Mouse (Mus musculus): ENCODE data around the gene Fam71e1.

The Fam71e1 gene

GRCm38 (mm10) chr7:44495992-44496770 lies at the start of gene Fam71e1, which contains the start of gene Emc10:
Gene Fam71e1 (plus strand): TSS chr7:44496581.
Gene Emc10 (minus strand): TSS chr7:44496529.
- DNase-seq (ENCODE audit: low read depth, low spot score), result peak; percentile 97

DNA sequence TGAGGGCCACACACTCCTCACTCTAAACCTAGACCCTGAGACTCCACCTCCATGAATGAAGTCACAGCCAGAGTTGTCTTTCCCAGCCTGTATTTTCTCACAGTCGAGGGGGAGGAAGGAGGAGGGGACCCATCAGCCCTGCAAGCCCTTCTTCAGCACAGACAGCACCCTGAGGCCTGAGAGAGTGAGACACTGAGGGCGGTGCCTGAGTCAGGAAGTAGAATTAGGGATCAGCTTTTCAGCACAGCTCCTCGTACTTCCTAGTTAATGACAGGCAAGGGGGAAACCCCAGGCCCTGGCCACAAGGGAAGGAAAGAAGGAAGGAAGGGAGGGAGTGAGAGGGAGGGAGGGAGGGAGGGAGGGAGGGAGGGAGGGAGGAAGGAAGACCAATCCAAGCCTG lies 43.1 kb upstream of the Fam71e1 start:
- DNase-seq (ENCODE audit: low read depth, low spot score), result peak; percentile 35

DNA sequence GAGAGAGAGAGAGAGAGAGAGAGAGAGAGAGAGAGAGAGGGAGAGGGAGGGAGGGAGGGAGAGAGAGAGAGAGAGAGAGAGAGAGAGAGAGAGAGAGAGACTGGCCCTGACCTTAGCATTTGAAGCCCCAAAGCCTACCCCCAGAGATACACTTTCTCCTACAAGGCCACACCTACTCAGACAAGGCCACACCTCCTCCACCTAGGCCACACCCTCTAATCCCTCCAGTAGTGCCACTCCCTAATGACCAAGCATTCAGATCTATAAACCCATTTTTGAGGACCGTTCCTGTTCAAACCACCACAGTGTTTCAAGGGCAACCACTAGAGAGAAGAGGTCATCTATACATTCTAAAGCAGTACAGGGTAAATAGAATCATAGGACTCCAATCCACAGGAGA lies 40.1 kb upstream of the Fam71e1 start:
- no peak for DNase-seq (ENCODE audit: low read depth, low spot score)

DNA sequence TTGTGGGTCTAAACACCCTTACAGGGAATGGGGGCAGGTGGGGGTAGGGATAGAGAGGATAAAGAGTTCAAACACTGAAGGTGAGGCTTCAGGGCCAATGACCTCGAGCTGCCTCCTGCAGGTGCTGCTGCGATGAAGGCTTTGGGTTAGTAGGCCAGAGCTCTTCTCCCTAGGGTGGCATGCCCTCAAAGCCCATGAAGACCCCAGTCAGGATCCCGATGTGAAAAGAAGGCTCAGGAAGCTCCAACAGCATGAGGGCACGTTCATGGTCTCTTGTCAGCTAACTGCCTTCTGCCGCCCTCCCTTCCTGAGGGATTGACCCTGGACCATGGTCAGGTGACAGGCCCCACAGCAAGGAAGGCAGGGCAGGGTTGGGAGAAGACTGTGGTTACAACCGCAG lies 36.3 kb upstream of the Fam71e1 start:
- DNase-seq (ENCODE audit: low read depth, low spot score), result no peak

DNA sequence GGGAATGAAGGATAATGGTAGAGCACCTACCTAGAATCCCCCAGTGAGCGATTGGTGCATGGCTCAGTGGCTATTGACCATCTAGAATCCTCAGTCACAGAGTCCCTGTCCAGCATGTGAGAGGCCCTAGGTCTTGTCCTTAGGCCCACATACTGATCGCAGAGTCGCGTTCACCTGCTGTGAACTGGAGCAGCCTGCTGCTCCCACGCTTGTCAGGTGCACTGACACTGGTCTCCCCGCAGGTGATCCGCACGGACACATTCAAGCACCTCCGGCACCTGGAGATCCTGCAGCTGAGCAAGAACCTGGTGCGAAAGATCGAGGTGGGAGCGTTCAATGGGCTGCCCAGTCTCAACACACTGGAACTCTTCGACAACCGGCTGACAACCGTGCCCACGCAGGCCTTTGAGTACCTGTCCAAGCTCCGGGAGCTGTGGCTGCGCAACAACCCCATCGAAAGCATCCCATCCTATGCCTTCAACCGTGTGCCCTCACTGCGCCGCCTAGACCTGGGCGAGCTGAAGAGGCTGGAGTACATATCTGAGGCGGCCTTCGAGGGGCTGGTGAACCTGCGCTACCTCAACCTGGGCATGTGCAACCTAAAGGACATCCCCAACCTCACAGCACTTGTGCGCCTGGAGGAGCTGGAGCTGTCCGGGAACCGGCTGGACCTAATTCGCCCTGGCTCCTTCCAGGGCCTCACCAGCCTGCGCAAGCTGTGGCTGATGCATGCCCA lies 35.4 kb upstream of the Fam71e1 start:
- no peak for DNase-seq (ENCODE audit: low read depth, low spot score)

- DNase-seq (ENCODE audit: low read depth, low spot score), result no peak
Measured at GRCm38 (mm10) chr7:44461503-44462217, 34.7 kb upstream of the Fam71e1 start.

DNA sequence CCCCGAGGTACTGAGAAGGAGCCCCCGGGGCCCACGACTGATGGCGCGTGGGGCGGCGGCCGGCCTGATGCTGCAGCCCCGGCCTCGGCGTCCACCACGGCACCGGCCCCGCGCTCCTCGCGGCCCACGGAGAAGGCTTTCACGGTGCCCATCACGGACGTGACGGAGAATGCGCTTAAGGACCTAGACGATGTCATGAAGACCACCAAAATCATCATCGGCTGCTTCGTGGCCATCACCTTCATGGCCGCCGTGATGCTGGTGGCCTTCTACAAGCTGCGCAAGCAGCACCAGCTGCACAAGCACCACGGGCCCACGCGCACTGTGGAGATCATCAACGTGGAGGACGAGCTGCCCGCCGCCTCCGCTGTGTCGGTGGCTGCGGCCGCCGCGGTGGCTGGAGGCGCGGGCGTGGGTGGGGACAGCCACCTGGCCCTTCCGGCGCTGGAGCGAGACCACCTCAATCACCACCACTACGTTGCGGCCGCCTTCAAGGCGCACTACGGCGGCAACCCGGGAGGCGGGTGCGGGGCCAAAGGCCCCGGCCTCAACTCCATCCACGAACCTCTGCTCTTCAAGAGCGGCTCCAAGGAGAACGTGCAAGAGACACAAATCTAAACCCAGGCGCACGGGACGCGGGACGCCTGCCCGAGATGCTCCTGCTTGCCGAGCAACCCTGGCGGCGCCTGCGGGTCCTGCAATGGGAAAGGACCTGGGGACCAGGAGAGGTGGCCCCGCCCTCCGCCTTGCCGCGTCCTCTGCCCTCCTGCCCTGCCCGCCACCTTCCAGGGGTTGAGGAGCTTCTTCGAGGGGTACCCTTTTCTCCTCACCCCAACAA lies 33.9 kb upstream of the Fam71e1 start:
- no peak for DNase-seq (ENCODE audit: low read depth, low spot score)

- DNase-seq (ENCODE audit: low read depth, low spot score), result no peak
Measured at GRCm38 (mm10) chr7:44463056-44463425, 33.3 kb upstream of the Fam71e1 start.

- DNase-seq (ENCODE audit: low read depth, low spot score), result no peak
Measured at GRCm38 (mm10) chr7:44463556-44464225, 32.7 kb upstream of the Fam71e1 start.

DNA sequence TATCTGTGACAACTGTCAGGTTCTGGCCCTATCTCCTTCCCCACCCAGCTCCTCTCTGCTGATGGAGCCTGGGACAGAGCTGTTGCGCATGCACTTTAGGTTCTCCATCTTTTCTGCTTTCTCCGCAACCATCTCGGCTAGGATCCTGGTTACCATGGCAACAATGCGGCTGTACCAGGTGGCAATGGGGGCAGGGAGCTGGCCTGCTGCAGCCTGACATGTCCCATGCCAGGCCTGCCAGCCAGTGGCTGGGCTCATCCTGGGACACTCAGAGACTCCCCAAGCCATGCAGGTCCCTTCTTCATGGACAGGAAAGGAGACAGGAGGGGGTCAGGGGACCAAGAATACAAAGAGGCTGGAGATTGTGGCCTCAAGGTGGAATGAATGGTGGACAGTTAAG lies 31.9 kb upstream of the Fam71e1 start:
- no peak for DNase-seq (ENCODE audit: low read depth, low spot score)

DNA sequence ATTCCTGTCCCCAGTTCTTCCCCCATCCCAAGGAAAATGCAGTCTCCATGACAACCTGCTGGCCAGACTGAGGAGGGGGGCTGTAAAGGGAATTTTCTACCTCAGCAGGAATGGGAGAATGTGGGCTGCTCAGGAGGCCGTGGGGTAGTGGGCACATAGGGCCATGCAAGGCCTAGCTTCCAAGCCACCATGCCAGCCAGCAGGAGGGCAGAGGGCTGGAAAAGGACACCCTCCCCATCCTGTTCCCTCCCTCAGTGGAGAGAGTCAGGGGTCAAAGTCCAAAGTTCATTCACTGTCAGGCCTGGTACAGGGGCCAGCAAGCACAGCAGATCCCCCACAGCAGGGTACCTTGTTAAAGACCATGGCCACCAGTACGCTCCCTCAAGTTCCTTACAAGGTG lies 31.3 kb upstream of the Fam71e1 start, which contains the start of gene Aspdh:
TSS of gene Aspdh (plus strand) at position 281 of the 400 bp plus-strand sequence.
- DNase-seq (ENCODE audit: low read depth, low spot score), result no peak

GRCm38 (mm10) chr7:44466006-44466887 lies 30.1 kb upstream of the Fam71e1 start:
- DNase-seq (ENCODE audit: low read depth, low spot score), result no peak

DNA sequence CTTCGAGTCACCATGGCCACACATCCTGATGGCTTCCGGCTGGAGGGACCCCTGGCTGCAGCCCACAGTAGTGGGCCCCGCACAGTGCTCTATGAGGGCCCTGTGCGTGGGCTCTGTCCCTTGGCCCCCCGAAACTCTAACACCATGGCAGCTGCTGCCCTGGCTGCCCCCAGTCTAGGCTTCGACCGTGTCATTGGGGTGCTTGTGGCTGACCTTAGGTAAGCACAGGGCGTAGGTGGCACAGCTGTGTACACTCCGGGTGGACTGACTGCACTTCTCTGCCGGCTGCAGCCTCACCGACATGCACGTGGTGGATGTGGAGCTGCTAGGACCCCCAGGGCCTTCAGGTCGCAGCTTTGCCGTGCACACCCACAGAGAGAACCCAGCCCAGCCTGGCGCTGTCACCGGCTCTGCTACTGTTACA lies 29.5 kb upstream of the Fam71e1 start:
- DNase-seq (ENCODE audit: low read depth, low spot score), result no peak

DNA sequence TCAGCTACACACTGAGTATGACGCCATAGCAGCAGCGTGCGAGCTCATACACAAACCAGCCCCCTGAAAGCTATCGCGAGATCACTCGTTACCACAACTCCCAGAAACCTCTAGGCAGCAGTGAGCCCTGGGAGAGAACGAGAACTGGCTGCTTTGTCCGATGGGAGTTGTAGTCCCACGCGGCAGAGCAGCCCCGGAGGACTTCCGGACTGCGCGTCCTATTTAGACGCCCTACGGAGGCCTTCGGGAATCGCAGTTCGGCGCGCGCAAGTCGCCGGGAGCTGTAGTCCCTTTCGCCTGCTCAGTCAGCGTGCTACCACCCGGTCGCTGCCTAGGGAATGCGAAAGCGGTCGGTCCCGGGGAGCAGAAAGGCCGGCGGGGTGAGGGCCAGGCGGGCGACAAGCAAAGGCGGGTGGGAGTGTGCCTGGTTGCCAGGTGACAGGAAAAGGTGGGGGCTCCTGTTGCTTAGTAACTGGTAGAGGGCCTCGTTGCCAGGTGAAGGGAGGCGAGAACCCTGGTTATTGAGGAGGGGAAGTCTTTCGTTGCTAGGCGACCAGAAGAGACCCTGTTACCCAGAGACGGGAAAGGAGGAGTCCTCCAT lies 28.5 kb upstream of the Fam71e1 start, which contains the start of gene Josd2:
TSS of gene Josd2 (plus strand) at position 170 of the 601 bp plus-strand sequence.
- DNase-seq (ENCODE audit: low read depth, low spot score), result peak; percentile 98

GRCm38 (mm10) chr7:44468644-44469285 lies 27.6 kb upstream of the Fam71e1 start:
- no peak for DNase-seq (ENCODE audit: low read depth, low spot score)

DNA sequence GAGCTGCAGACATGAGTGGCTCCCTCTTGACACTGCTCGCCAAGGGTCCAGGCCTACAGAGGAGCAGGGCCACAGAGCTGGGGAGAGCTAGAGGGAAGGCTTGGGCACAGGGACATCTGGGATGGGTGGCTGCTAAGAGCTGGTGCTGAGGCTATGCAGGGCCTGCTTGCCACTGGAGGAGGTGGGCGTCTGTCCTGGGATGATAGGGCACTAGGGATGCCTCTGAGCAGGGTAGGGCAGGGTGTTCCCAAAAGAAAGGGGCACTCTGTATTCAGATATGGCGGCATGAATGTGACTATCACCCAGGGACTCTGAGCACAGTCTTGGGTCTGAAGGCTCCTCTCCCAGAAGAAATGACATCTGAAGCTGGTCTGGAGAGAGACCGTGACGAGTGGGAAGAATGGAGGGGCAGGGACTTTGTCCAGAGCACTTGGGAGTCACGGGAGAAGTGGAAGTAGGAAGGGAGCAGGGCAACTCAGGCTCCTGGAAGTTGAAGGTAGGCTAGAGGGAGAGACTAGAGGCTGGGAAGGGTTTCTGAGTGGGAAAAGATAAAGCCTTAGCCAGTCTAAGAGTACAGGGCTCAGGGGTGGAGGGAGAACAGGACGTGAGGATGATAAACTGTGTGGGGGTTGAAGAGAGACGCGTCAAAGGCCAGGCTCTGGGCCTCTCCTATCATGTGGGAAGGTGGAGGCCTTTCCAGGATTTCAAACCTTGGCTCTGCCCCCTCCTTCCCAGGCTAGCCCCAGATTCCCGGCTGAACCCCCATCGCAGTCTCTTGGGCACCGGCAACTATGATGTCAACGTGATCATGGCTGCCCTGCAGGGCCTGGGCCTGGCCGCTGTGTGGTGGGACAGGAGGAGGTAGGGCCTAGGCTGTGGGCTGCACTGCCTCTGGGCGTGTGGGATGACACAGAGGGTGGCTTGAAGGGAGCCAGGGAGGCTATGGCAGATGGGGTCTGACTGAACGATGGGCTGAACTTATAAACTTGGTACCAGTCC lies 26.4 kb upstream of the Fam71e1 start:
- DNase-seq (ENCODE audit: low read depth, low spot score), result no peak
